Mouse (Mus musculus) lung, adult 2 months (tissue): ENCODE measurements around the gene Morf4l1.

Experiments
- CTCF ChIP-seq: fragments of 200-500 bp; IDR thresholded peaks from 2 replicates; pipeline ENCODE4 v1.5.1; 2011; ENCODE audit warnings: mild to moderate bottlenecking, low read length, control low read depth; ENCODE audit not compliant: insufficient read depth
- POLR2A ChIP-seq: fragments of 200-500 bp; IDR thresholded peaks from 2 replicates; pipeline ENCODE4 v1.6.1; 2011; ENCODE audit warnings: low read depth, mild to moderate bottlenecking, control low read depth, low read length, borderline replicate concordance; ENCODE audit errors: extremely low read depth

DNA sequence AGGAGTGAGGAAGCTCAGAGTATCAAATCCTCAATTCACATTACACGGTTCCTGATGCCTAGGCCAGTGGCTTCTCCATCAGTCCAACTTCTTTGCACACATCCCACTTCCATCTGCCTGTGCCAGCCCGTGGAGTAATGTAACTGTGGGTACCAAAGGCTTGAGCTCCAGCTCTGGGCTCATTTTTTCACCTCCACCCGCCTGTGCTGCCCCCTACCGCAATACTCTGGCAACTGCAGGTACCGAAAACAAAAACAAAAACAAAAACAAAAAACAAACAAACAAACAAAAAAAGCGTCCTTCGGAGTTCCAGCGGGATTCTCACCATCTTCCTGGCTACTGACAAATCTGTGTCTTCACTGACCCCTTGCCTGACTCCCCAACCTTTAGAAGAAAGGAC, 20.9 kb upstream of the Morf4l1 start:
- TF ChIP-seq POLR2A (no peak), CTCF (no peak)
